Mouse (Mus musculus) CD4-positive naive resting alpha-beta T cell, adult 76 days (primary cell): ENCODE data around the gene Prelid3b. TPM values are rescaled to one million over a fixed set of nuclear protein-coding genes. Genes with fewer than 3 reads are reported as not detected.

Experiments
- total RNA-seq: library from RNA; stranded (reverse); gene quantifications from one replicate; pipeline ENCODE4 v1.2.4, GENCODE M21; 2023

Gene Prelid3b
- 50.3 TPM for total RNA-seq

GRCm38 (mm10) chr2:174472818-174473549, at the start of gene Prelid3b:
TSS of gene Prelid3b (minus strand) at chr2:174473081.

GRCm38 (mm10) chr2:174463789-174464523, 8.9 kb downstream of the Prelid3b start, which contains the start of gene Atp5e:
TSS of gene Atp5e (minus strand) at chr2:174464105.

GRCm38 (mm10) chr2:174450353-174450752, 22.5 kb downstream of the Prelid3b start, which contains the start of gene Tubb1:
TSS of gene Tubb1 (plus strand) at chr2:174450695.

GRCm38 (mm10) chr2:174438737-174439449, 34.0 kb downstream of the Prelid3b start, which contains the start of gene Ctsz:
TSS of gene Ctsz (minus strand) at chr2:174439039.

GRCm38 (mm10) chr2:174415731-174416310, 57.1 kb downstream of the Prelid3b start, which contains the start of gene Nelfcd:
TSS of gene Nelfcd (plus strand) at chr2:174415804.

Other genes with a start within 250 kb of the Prelid3b start
- 374 TPM for gene Gnas, start 188.8 kb downstream of the Prelid3b start, total RNA-seq
- 0.50 TPM for gene Gm20721, start 126.4 kb downstream of the Prelid3b start, total RNA-seq
- gene Nelfcd, start 57.3 kb downstream of the Prelid3b start, total RNA-seq, result 34.5 TPM
- 41.2 TPM for gene Ctsz, start 34.0 kb downstream of the Prelid3b start, total RNA-seq
- 1.8 TPM for gene Tubb1, start 22.4 kb downstream of the Prelid3b start, total RNA-seq
- gene Atp5e, start 9.0 kb downstream of the Prelid3b start, total RNA-seq, result 205 TPM
- gene Zfp831, start 170.5 kb upstream of the Prelid3b start, total RNA-seq, result 41.8 TPM